Mouse (Mus musculus): ENCODE data around the gene Exo5. TPM values are rescaled to one million over a fixed set of nuclear protein-coding genes. Genes with fewer than 3 reads are reported as not detected.

Exo5 gene
- polyA plus RNA-seq, 1 experiment from 2014 or later, result 34.1 TPM

GRCm38 (mm10) chr4:120895226-120895625 lies 29.6 kb downstream of the Exo5 start:
- Histone ChIP-seq H3K9ac (no peak overlapping the region), H3K36me3 (no peaks in the 10 kb centered on the region), H3K27me3 (0 out of 2 replicates have a peak, but pooled peaks cover 2% of the 10 kb centered on the region), H3K9me3 (replicated peaks) (no peaks in the 10 kb centered on the region), H3K4me1 (peaks cover 13% of the 10 kb centered on the region), H3K4me2 (replicated peaks) (no peak overlapping the region), H3K27ac (no peak overlapping the region), H3K4me3 (no peak overlapping the region)
- no peak for ATAC-seq (ENCODE audit: low FRiP score)
- 85% methylated on average over 7 of the region's 7 CpGs for WGBS

- Histone ChIP-seq H3K4me3 (no peak overlapping the region), H3K4me2 (replicated peaks) (no peak overlapping the region), H3K4me1 (peaks cover 16% of the 10 kb centered on the region), H3K9me3 (replicated peaks) (no peaks in the 10 kb centered on the region), H3K36me3 (no peaks in the 10 kb centered on the region), H3K27me3 (0 out of 2 replicates have a peak, but pooled peaks cover 2% of the 10 kb centered on the region), H3K9ac (no peak overlapping the region), H3K27ac (no peak overlapping the region)
- WGBS, result 72% methylated on average over 11 of the region's 11 CpGs
- ATAC-seq (ENCODE audit: low FRiP score), result no peak
Observed at GRCm38 (mm10) chr4:120894584-120894983, 30.2 kb downstream of the Exo5 start.

GRCm38 (mm10) chr4:120893656-120894401 lies 31.0 kb downstream of the Exo5 start:
- Histone ChIP-seq H3K4me1 (peaks cover 20% of the 10 kb centered on the region), H3K4me3 (no peak overlapping the region), H3K9me3 (replicated peaks) (no peaks in the 10 kb centered on the region), H3K27ac (no peak overlapping the region), H3K4me2 (replicated peaks) (no peak overlapping the region), H3K9ac (no peak overlapping the region), H3K27me3 (0 out of 2 replicates have a peak, but pooled peaks cover 2% of the 10 kb centered on the region), H3K36me3 (no peaks in the 10 kb centered on the region)
- WGBS, result 77% methylated on average over 11 of the region's 11 CpGs
- ATAC-seq (ENCODE audit: low FRiP score), result no peak

- H3K9ac ChIP-seq, result no peak overlapping the region
- ATAC-seq (ENCODE audit: low FRiP score), result no peak
- no peaks in the 10 kb centered on the region for H3K36me3 ChIP-seq
- H3K4me3 ChIP-seq, result no peak overlapping the region
- H3K27ac ChIP-seq, result no peak overlapping the region
- peaks cover 20% of the 10 kb centered on the region for H3K4me1 ChIP-seq
- 74% methylated on average over 1 of the region's 1 CpGs for WGBS
- no peak overlapping the region for H3K4me2 ChIP-seq (replicated peaks)
- 0 out of 2 replicates have a peak, but pooled peaks cover 2% of the 10 kb centered on the region for H3K27me3 ChIP-seq
- no peaks in the 10 kb centered on the region for H3K9me3 ChIP-seq (replicated peaks)
Observed at GRCm38 (mm10) chr4:120892516-120892915, 32.3 kb downstream of the Exo5 start.

GRCm38 (mm10) chr4:120891960-120892359 lies 32.9 kb downstream of the Exo5 start:
- Histone ChIP-seq H3K36me3 (no peaks in the 10 kb centered on the region), H3K4me2 (replicated peaks) (no peak overlapping the region), H3K9ac (no peak overlapping the region), H3K27me3 (0 out of 2 replicates have a peak, but pooled peaks cover 2% of the 10 kb centered on the region), H3K4me1 (peaks cover 20% of the 10 kb centered on the region), H3K27ac (no peak overlapping the region), H3K9me3 (replicated peaks) (no peaks in the 10 kb centered on the region), H3K4me3 (no peak overlapping the region)
- ATAC-seq (ENCODE audit: low FRiP score), result no peak

- peak; percentile 73 for ATAC-seq (ENCODE audit: low FRiP score)
- Histone ChIP-seq H3K4me2 (replicated peaks) (no peak overlapping the region), H3K36me3 (no peaks in the 10 kb centered on the region), H3K9ac (no peak overlapping the region), H3K9me3 (replicated peaks) (no peaks in the 10 kb centered on the region), H3K27me3 (0 out of 2 replicates have a peak, but pooled peaks cover 9% of the 10 kb centered on the region), H3K27ac (peak overlapping the region; percentile 53), H3K4me1 (peaks cover 23% of the 10 kb centered on the region), H3K4me3 (no peak overlapping the region)
- WGBS, result 60% methylated on average over 11 of the region's 11 CpGs
Observed at GRCm38 (mm10) chr4:120890754-120891440, 33.9 kb downstream of the Exo5 start.

GRCm38 (mm10) chr4:120888884-120889283 lies 35.9 kb downstream of the Exo5 start:
- Histone ChIP-seq H3K4me1 (peaks cover 28% of the 10 kb centered on the region), H3K27me3 (0 out of 2 replicates have a peak, but pooled peaks cover 9% of the 10 kb centered on the region), H3K4me2 (replicated peaks) (no peak overlapping the region), H3K36me3 (no peaks in the 10 kb centered on the region), H3K9me3 (replicated peaks) (no peaks in the 10 kb centered on the region), H3K9ac (no peak overlapping the region), H3K27ac (no peak overlapping the region), H3K4me3 (no peak overlapping the region)
- no peak for ATAC-seq (ENCODE audit: low FRiP score)
- WGBS, result 74% methylated on average over 8 of the region's 8 CpGs

- Histone ChIP-seq H3K4me1 (peaks cover 35% of the 10 kb centered on the region), H3K9ac (no peak overlapping the region), H3K4me2 (replicated peaks) (no peak overlapping the region), H3K9me3 (replicated peaks) (no peaks in the 10 kb centered on the region), H3K27ac (no peak overlapping the region), H3K4me3 (no peak overlapping the region), H3K27me3 (0 out of 2 replicates have a peak, but pooled peaks cover 9% of the 10 kb centered on the region), H3K36me3 (no peaks in the 10 kb centered on the region)
- ATAC-seq (ENCODE audit: low FRiP score), result no peak
- WGBS, result 33% methylated on average over 8 of the region's 8 CpGs
Observed at GRCm38 (mm10) chr4:120887381-120888112, 37.3 kb downstream of the Exo5 start.

- Histone ChIP-seq H3K9me3 (replicated peaks) (no peaks in the 10 kb centered on the region), H3K36me3 (no peaks in the 10 kb centered on the region), H3K9ac (no peak overlapping the region), H3K4me2 (replicated peaks) (no peak overlapping the region), H3K4me1 (peaks cover 42% of the 10 kb centered on the region), H3K27me3 (0 out of 2 replicates have a peak, but pooled peaks cover 9% of the 10 kb centered on the region), H3K4me3 (no peak overlapping the region), H3K27ac (no peak overlapping the region)
- ATAC-seq (ENCODE audit: low FRiP score), result no peak
- WGBS, result 86% methylated on average over 5 of the region's 5 CpGs
Observed at GRCm38 (mm10) chr4:120886811-120887210, 38.0 kb downstream of the Exo5 start.

GRCm38 (mm10) chr4:120886131-120886530 lies 38.7 kb downstream of the Exo5 start:
- 0 out of 2 replicates have a peak, but pooled peaks cover 7% of the 10 kb centered on the region for H3K27me3 ChIP-seq
- no peak overlapping the region for H3K9ac ChIP-seq
- no peak overlapping the region for H3K27ac ChIP-seq
- H3K36me3 ChIP-seq, result no peaks in the 10 kb centered on the region
- 48% methylated on average over 4 of the region's 4 CpGs for WGBS
- H3K4me3 ChIP-seq, result no peak overlapping the region
- no peak for ATAC-seq (ENCODE audit: low FRiP score)
- peaks cover 44% of the 10 kb centered on the region for H3K4me1 ChIP-seq
- no peaks in the 10 kb centered on the region for H3K9me3 ChIP-seq (replicated peaks)
- no peak overlapping the region for H3K4me2 ChIP-seq (replicated peaks)

GRCm38 (mm10) chr4:120885208-120886120 lies 39.4 kb downstream of the Exo5 start:
- Histone ChIP-seq H3K36me3 (no peaks in the 10 kb centered on the region), H3K4me3 (no peak overlapping the region), H3K4me2 (replicated peaks) (no peak overlapping the region), H3K27me3 (0 out of 2 replicates have a peak, but pooled peaks cover 10% of the 10 kb centered on the region), H3K9ac (no peak overlapping the region), H3K27ac (no peak overlapping the region), H3K4me1 (peaks cover 39% of the 10 kb centered on the region), H3K9me3 (replicated peaks) (no peaks in the 10 kb centered on the region)
- 39% methylated on average over 13 of the region's 13 CpGs for WGBS
- ATAC-seq (ENCODE audit: low FRiP score), result no peak
